Mouse (Mus musculus) kidney, adult 2 months (tissue): Measurements from ENCODE around the gene Coro7. TPM values are rescaled to one million over a fixed set of nuclear protein-coding genes. Genes with fewer than 3 reads are reported as not detected.
"Not testable (repeated sequence)": the region's sequence is repeated elsewhere in the genome, so short reads cannot be mapped to it uniquely, and the experiment has no call there.

Experiments used
- DNase-seq: peaks from one replicate; pipeline ENCODE4 v3.0.0; 2021
- H3K27ac ChIP-seq: fragments of 200-500 bp; 2 replicates; pipeline ENCODE4 v1.5.1; 2012; ENCODE audit warnings: low read depth, low read length, control low read depth, inconsistent platforms; ENCODE audit not compliant: insufficient read depth
- H3K27me3 ChIP-seq: fragments of 200-500 bp; replicated peaks from 2 replicates; pipeline ENCODE4 v1.6.1; 2012; ENCODE audit warnings: mild to moderate bottlenecking, moderate library complexity, low read length, inconsistent platforms; ENCODE audit not compliant: control insufficient read depth, insufficient read depth
- H3K36me3 ChIP-seq: fragments of 200-500 bp; 2 replicates; pipeline ENCODE4 v1.6.1; 2012; ENCODE audit warnings: mild to moderate bottlenecking, moderate library complexity, low read length, inconsistent platforms; ENCODE audit not compliant: control insufficient read depth, insufficient read depth
- H3K4me1 ChIP-seq: fragments of 200-500 bp; 2 replicates; pipeline ENCODE4 v1.6.1; 2011; ENCODE audit warnings: low read length; ENCODE audit not compliant: control insufficient read depth, insufficient read depth
- H3K4me3 ChIP-seq: fragments of 200-500 bp; 2 replicates; pipeline ENCODE4 v1.5.1; 2011; ENCODE audit warnings: mild to moderate bottlenecking, low read depth, low read length, control low read depth; ENCODE audit not compliant: insufficient read depth
- CTCF ChIP-seq: fragments of 200-500 bp; conservative IDR thresholded peaks from 2 replicates; pipeline ENCODE4 v1.5.1; 2011; ENCODE audit warnings: low read depth, mild to moderate bottlenecking, control low read depth, low read length, moderate library complexity, mixed read lengths; ENCODE audit not compliant: insufficient read depth, insufficient read length
- POLR2A ChIP-seq: fragments of 200-500 bp; IDR thresholded peaks from one replicate; pipeline ENCODE4 v1.6.1; 2011; ENCODE audit warnings: low read depth, low read length, control low read depth
- WGBS: fragments of 180-500 bp; shearing (Covaris S2); methylation state at CpG from one replicate; pipeline ENCODE4 v1.1.7; 2018; 5-methylcytosine and 5-hydroxymethylcytosine counted together
- polyA plus RNA-seq: library from polyadenylated mRNA; depleted of rRNA; stranded (reverse); fragments of >200 nt; gene quantifications from 2 replicates; pipeline ENCODE4 v1.2.3, GENCODE M21; 2012

Gene Coro7
- polyA plus RNA-seq, 1 experiment = 43.1 TPM

DNA sequence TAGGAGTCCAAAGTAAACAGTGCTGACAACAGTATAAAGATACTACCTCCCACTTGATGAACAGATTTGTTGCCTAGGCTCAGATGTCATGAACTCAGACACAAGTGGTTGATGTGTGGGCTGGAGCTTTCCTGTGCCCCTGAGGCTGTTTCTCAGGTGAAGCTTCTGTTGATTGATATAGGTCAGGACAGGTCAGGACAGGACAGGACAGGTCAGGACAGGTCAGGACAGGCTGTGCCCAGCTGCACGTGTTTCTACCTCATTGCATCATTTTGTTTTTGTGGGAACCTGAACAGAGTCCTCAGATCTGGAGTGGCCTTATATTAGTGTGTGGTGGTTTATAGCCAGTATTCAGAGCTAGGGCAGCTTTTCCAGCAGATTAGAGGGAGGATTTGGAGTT, 23.1 kb upstream of the Coro7 start:
- peaks cover 8% of the 10 kb centered on the region for H3K36me3 ChIP-seq
- WGBS = 21% methylated on average over 1 of the region's 1 CpGs

DNA sequence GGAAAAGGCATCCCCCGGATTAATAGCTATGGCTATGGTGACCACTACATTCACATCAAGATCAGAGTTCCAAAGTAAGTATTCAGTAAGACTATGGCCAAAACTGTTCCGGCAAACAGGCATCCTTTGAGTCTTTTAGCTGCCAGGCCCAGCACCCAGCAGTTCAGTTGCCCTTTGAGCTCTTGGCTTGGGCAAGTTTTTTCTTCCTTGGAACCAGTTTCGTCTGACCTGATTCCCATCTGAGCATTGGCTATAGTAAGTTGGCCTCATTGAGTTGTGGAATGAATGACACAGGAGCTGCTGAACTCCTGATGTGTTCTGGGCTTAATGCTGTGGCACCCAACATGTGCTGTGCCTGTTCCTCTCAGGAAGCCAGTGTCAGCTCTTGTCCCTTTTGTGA, 21.6 kb upstream of the Coro7 start:
- peaks cover 13% of the 10 kb centered on the region for H3K36me3 ChIP-seq

More for the DNA sequence above, 23.1 kb upstream of the Coro7 start:
- no peak for DNase-seq
- H3K4me1 ChIP-seq = peaks cover 3% of the 10 kb centered on the region; the same call in 1 of the 2 replicates
- TF ChIP-seq CTCF = no peak
- no peak for TF ChIP-seq POLR2A
- H3K27me3 ChIP-seq = no peaks in the 10 kb centered on the region
- no peak overlapping the region for H3K27ac ChIP-seq
- no peak overlapping the region for H3K4me3 ChIP-seq

DNA sequence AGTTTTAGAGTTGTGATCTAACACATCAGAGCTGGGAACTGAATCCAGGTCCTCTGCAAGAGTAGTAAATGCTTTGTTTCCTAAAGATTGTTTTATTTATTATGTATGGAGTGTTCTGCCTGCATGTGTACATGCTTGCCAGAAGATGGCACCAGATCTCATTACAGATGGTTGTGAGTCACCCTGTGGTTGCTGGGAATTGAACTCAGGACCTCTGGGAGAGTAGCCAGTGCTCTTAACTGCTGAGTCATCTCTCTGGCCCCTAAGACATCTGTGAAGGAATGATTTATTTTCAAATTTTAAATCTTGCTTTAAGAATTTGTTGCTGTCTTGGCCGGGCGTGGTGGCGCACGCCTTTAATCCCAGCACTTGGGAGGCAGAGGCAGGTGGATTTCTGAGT, 9.8 kb upstream of the Coro7 start:
- not testable (repeated sequence) for H3K4me1 ChIP-seq, H3K27ac ChIP-seq, DNase-seq, H3K27me3 ChIP-seq, H3K4me3 ChIP-seq
- H3K36me3 ChIP-seq = peaks cover 14% of the 10 kb centered on the region
- TF ChIP-seq CTCF = 0 out of 2 replicates have a peak, but pooled peaks have one; percentile 5
- 100% methylated on average over 4 of the region's 4 CpGs for WGBS

More for the DNA sequence above, 21.6 kb upstream of the Coro7 start:
- peak; percentile 80 for DNase-seq
- Histone ChIP-seq H3K4me3 (no peak overlapping the region), H3K27ac (no peak overlapping the region), H3K27me3 (no peaks in the 10 kb centered on the region), H3K4me1 (peaks cover 3% of the 10 kb centered on the region; the same call in 1 of the 2 replicates)
- 64% methylated on average over 3 of the region's 3 CpGs for WGBS
- no peak for TF ChIP-seq POLR2A
- TF ChIP-seq CTCF = no peak

DNA sequence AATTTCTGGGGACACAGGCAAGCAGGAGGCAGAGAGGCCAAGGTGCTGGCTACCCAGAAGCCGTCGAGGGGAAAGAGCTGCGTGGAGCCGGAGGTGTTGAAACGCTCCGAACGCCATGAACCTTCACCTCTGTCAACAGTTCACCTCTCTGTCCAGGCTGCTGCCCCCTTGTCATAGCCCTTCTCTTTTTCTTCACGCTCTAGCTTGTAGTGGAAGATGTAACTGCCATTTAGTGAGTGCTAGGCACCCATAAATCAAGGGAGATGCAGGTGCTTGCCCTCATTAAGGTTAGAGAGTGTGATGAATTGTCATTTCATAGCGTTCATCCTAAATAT, 4.8 kb upstream of the Coro7 start:
- H3K36me3 ChIP-seq = peaks cover 4% of the 10 kb centered on the region
- TF ChIP-seq POLR2A (no peak), CTCF (no peak)
- H3K4me1 ChIP-seq = peaks cover 7% of the 10 kb centered on the region
- no peaks in the 10 kb centered on the region for H3K27me3 ChIP-seq
- H3K27ac ChIP-seq = peak overlapping the region; percentile 40; the same call in 1 of the 2 replicates
- peak overlapping the region; percentile 87 for H3K4me3 ChIP-seq
- DNase-seq = no peak
- under 1% methylated on average over 9 of the region's 9 CpGs for WGBS

DNA sequence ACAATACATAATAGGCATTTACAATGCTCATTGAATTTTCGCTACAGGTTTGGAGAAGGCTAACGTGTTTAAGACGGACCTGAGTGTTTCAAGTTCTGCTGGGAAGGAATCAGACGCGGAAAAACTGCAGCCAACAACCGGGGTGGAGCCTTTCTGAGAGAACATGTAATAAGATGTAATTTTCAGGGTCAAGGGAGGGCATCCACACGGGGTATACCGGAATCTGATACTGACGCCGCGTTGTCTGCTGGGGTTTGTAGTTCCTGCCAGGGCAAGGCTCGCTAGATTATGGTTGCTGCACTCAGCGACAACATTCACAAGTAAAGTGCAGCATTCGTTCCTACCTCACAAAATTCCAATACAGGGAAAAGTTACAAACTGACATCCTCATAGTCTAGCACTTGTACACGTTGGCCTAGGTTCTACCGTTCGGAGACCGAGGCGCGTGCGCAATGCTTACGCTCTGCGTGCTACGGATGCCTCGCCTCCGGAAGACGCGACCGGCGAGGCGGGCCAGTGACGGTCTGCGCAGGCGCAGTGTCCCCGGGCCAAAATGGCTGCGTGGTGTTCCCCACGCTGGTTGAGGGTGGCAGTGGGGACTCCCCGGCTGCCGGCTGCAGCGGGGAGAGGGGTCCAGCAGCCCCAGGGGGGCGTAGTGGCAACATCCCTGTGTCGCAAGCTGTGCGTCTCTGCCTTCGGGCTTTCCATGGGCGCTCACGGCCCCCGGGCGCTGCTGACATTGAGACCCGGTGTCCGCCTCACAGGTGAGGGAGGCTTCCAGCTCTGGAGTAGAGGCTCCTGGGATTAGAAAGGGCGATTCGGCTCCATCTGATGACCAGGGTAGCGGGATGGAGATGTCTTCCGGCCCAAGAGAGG, 4.2 kb upstream of the Coro7 start:
- Histone ChIP-seq H3K4me1 (peaks cover 8% of the 10 kb centered on the region), H3K4me3 (peak overlapping the region; percentile 87), H3K27ac (peak overlapping the region; percentile 95), H3K36me3 (peaks cover 2% of the 10 kb centered on the region), H3K27me3 (no peaks in the 10 kb centered on the region)
- peak; percentile 96 for DNase-seq
- 1% methylated on average over 54 of the region's 54 CpGs for WGBS
- no peak for TF ChIP-seq CTCF
- peak; percentile 79 for TF ChIP-seq POLR2A

DNA sequence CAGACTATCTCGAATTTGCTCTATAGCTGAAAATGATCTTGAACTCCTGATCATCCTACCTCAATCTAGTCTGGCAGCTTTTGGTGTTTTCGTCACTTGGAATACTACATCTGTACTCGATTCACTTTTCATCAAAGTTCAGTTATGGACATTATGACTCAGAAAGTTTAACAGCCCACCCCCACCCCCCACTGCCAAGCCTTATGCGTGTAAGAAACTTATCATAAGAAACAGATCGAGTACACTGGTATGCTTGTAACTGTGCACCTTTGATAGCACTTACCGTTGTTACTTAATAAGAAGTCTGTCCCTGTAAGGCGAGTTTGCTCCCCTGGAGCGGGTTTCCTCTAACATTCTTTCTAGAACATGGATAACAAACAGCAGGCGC, 3.6 kb upstream of the Coro7 start:
- Histone ChIP-seq H3K36me3 (no peaks in the 10 kb centered on the region; the same call in 1 of the 2 replicates), H3K4me1 (peaks cover 12% of the 10 kb centered on the region), H3K4me3 (peak overlapping the region; percentile 87), H3K27me3 (no peaks in the 10 kb centered on the region), H3K27ac (peak overlapping the region; percentile 95)
- WGBS = 22% methylated on average over 9 of the region's 9 CpGs
- no peak for TF ChIP-seq POLR2A
- TF ChIP-seq CTCF = no peak
- no peak for DNase-seq

DNA sequence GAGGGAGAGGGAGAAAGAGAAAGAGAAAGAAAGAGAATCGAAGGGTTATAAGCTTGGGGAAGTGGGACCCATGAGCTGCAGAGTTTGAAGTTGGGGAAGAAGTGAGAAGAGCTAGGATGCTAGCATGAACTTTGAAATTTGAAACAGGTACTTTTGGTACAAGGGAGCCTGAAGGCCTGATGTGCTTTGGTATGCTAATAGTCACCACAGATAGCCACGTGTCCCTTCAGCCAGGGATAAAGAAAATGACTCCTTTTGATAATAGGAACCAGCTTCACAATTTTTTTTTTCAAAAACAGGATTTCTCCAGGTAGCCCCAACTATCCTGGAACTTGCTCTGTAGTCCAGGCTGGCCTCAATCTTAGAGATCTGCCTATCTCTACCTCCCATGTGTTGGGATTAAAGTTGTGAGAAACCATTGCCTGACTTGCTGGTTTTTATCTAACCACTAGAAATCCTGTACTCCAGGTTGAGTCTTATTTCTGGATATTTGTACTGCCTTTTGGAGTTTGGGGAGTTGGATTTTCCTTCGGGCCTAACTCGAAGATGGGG, 3.1 kb upstream of the Coro7 start:
- Histone ChIP-seq H3K27me3 (no peaks in the 10 kb centered on the region), H3K36me3 (no peaks in the 10 kb centered on the region; the same call in 1 of the 2 replicates), H3K4me3 (no peak overlapping the region), H3K4me1 (peaks cover 12% of the 10 kb centered on the region), H3K27ac (peak overlapping the region; percentile 95)
- TF ChIP-seq POLR2A = no peak
- no peak for TF ChIP-seq CTCF
- WGBS = 81% methylated on average over 4 of the region's 4 CpGs
- no peak for DNase-seq

DNA sequence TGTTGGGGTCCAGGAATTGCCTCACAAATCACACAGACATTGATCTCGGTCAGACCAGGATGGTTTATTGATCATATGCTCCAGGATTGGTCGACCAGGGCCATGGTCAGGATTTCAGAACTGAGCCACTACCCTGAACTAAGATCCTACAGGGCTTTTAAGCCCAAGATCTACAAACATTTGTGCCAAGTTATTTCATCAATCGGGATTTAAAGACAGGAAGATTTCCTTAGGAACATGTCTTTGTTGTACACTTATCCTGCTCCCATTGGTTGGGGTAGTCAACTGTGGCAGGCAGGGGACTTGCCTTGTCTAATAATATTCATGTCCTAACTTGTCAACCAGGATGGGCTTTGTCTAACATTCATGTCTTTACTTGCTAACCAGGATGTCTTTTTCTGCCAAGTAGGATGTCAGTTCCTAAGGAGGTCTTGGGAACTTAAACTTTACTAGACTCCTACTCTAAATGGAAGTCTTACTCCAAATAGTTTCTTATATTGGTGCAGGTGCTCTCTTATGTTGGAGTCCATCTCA, 1.4 kb upstream of the Coro7 start:
- H3K36me3 ChIP-seq, DNase-seq, H3K27ac ChIP-seq, H3K27me3 ChIP-seq, H3K4me3 ChIP-seq: not testable (repeated sequence)
- H3K4me1 ChIP-seq = peaks cover 12% of the 10 kb centered on the region
- WGBS = 83% methylated on average over 3 of the region's 3 CpGs
